Mouse (Mus musculus): Measurements from ENCODE around the gene Bmyc. TPM values are rescaled to one million over a fixed set of nuclear protein-coding genes. Genes with fewer than 3 reads are reported as not detected.
"Not testable (repeated sequence)": the region's sequence is repeated elsewhere in the genome, so short reads cannot be mapped to it uniquely, and the experiment has no call there.

Gene Bmyc
- polyA plus RNA-seq, 1 experiment from 2014 or later, result 7.4 TPM

- Histone ChIP-seq H3K9me3 (replicated peaks; ENCODE audit: control insufficient read depth, low read length) (no peaks in the 10 kb centered on the region), H3K4me1 (ENCODE audit: control insufficient read depth, low read depth, low read length) (no peaks in the 10 kb centered on the region), H3K27me3 (ENCODE audit: control insufficient read depth, insufficient read depth, low read depth, low read length) (no peaks in the 10 kb centered on the region), H3K9ac (ENCODE audit: low read depth, low read length) (no peak overlapping the region), H3K36me3 (ENCODE audit: control insufficient read depth, insufficient read depth) (no peaks in the 10 kb centered on the region), H3K4me3 (ENCODE audit: low read depth, low read length) (no peak overlapping the region), H3K4me2 (ENCODE audit: low read depth, low read length) (no peak overlapping the region), H3K27ac (ENCODE audit: low read length) (no peak overlapping the region)
- no peak for ATAC-seq (ENCODE audit: low read depth)
- 60% methylated on average over 6 of the region's 6 CpGs for WGBS (ENCODE audit: insufficient replicate concordance)
Measured at GRCm38 (mm10) chr2:25679559-25679958, 27.0 kb upstream of the Bmyc start.

GRCm38 (mm10) chr2:25682426-25682825, 24.1 kb upstream of the Bmyc start, which contains the start of gene Lcn10:
TSS of gene Lcn10 (plus strand) at chr2:25682726.
- ATAC-seq (ENCODE audit: low read depth), result no peak
- Histone ChIP-seq H3K27me3 (ENCODE audit: control insufficient read depth, insufficient read depth, low read depth, low read length) (no peaks in the 10 kb centered on the region), H3K9ac (ENCODE audit: low read depth, low read length) (no peak within 1 kb of the TSS), H3K4me1 (ENCODE audit: control insufficient read depth, low read depth, low read length) (no peaks in the 10 kb centered on the region), H3K36me3 (ENCODE audit: control insufficient read depth, insufficient read depth) (no peaks in the 10 kb centered on the region), H3K9me3 (replicated peaks; ENCODE audit: control insufficient read depth, low read length) (no peaks in the 10 kb centered on the region), H3K4me3 (ENCODE audit: low read depth, low read length) (no peak within 1 kb of the TSS), H3K4me2 (ENCODE audit: low read depth, low read length) (no peak within 1 kb of the TSS), H3K27ac (ENCODE audit: low read length) (no peak within 1 kb of the TSS)
- WGBS (ENCODE audit: insufficient replicate concordance), result 43% methylated on average over 2 of the region's 2 CpGs

GRCm38 (mm10) chr2:25686941-25687340, 19.6 kb upstream of the Bmyc start:
- no peak for ATAC-seq (ENCODE audit: low read depth)
- no peaks in the 10 kb centered on the region for H3K36me3 ChIP-seq (ENCODE audit: control insufficient read depth, insufficient read depth)

DNA sequence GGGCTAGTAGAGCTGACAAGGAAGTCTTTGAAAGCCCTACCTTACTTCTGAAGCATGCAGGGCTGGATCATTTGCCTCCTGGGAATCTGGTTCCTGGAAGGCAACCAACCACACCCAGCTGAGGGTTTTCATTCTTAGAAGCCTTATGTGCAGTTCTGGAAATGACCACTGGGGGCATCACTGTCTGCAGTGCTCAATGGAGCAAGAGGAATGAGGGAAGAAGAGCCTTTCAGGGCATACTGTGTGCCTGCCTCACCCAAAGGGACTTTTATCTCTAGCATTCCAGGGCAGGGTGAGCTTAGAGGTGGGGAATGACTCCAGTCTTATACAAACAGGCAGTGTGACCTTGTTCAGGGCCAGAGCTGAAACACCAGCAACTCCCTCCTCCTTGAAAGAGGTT, 11.9 kb upstream of the Bmyc start:
- H3K9me3 ChIP-seq (replicated peaks; ENCODE audit: control insufficient read depth, low read length), result no peaks in the 10 kb centered on the region
- no peak overlapping the region for H3K4me3 ChIP-seq (ENCODE audit: low read depth, low read length)
- no peak overlapping the region for H3K9ac ChIP-seq (ENCODE audit: low read depth, low read length)
- H3K4me2 ChIP-seq (ENCODE audit: low read depth, low read length), result no peak overlapping the region
- no peak overlapping the region for H3K27ac ChIP-seq (ENCODE audit: low read length)
- no peaks in the 10 kb centered on the region for H3K27me3 ChIP-seq (ENCODE audit: control insufficient read depth, insufficient read depth, low read depth, low read length)
- no peaks in the 10 kb centered on the region for H3K36me3 ChIP-seq (ENCODE audit: control insufficient read depth, insufficient read depth)
- no peaks in the 10 kb centered on the region for H3K4me1 ChIP-seq (ENCODE audit: control insufficient read depth, low read depth, low read length)
- ATAC-seq (ENCODE audit: low read depth), result no peak

More at GRCm38 (mm10) chr2:25686941-25687340, 19.6 kb upstream of the Bmyc start:
- Histone ChIP-seq H3K4me3 (ENCODE audit: low read depth, low read length) (no peak overlapping the region), H3K9me3 (replicated peaks; ENCODE audit: control insufficient read depth, low read length) (no peaks in the 10 kb centered on the region), H3K9ac (ENCODE audit: low read depth, low read length) (no peak overlapping the region), H3K27ac (ENCODE audit: low read length) (no peak overlapping the region), H3K4me1 (ENCODE audit: control insufficient read depth, low read depth, low read length) (no peaks in the 10 kb centered on the region), H3K27me3 (ENCODE audit: control insufficient read depth, insufficient read depth, low read depth, low read length) (no peaks in the 10 kb centered on the region), H3K4me2 (ENCODE audit: low read depth, low read length) (no peak overlapping the region)
- 47% methylated on average over 3 of the region's 4 CpGs for WGBS (ENCODE audit: insufficient replicate concordance)

GRCm38 (mm10) chr2:25696951-25697350, 9.6 kb upstream of the Bmyc start:
- no peaks in the 10 kb centered on the region for H3K9me3 ChIP-seq (replicated peaks; ENCODE audit: control insufficient read depth, low read length)
- H3K4me3 ChIP-seq (ENCODE audit: low read depth, low read length), result no peak overlapping the region
- no peak for ATAC-seq (ENCODE audit: low read depth)
- H3K4me2 ChIP-seq (ENCODE audit: low read depth, low read length), result no peak overlapping the region
- no peak overlapping the region for H3K9ac ChIP-seq (ENCODE audit: low read depth, low read length)
- H3K27ac ChIP-seq (ENCODE audit: low read length), result no peak overlapping the region
- H3K4me1 ChIP-seq (ENCODE audit: control insufficient read depth, low read depth, low read length), result no peaks in the 10 kb centered on the region
- 45% methylated on average over 4 of the region's 4 CpGs for WGBS (ENCODE audit: insufficient replicate concordance)
- no peaks in the 10 kb centered on the region for H3K27me3 ChIP-seq (ENCODE audit: control insufficient read depth, insufficient read depth, low read depth, low read length)
- no peaks in the 10 kb centered on the region for H3K36me3 ChIP-seq (ENCODE audit: control insufficient read depth, insufficient read depth)

DNA sequence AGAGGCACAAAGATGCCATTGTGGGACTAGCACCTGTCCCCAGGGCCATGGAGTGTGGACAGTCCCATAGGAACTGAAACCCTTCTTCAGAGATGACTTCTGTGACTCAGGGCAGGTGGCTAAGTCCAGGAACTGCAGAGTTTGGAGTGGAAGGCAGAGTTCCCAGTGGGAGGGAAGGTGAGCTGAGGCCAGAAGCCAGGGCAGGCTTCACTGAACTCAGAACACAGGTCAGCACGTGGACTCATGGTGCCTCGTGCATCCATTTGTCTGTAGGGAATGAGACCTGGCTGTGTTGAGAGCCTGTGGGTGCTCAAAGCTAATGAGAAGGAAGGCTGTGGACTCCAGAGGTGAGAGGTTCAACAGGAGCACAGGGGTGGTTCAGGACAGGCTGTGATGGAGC, 7.8 kb upstream of the Bmyc start:
- no peaks in the 10 kb centered on the region for H3K4me1 ChIP-seq (ENCODE audit: control insufficient read depth, low read depth, low read length)
- H3K4me2 ChIP-seq (ENCODE audit: low read depth, low read length), result no peak overlapping the region
- H3K9ac ChIP-seq (ENCODE audit: low read depth, low read length), result no peak overlapping the region
- no peak overlapping the region for H3K27ac ChIP-seq (ENCODE audit: low read length)
- 61% methylated on average over 2 of the region's 2 CpGs for WGBS (ENCODE audit: insufficient replicate concordance)
- no peaks in the 10 kb centered on the region for H3K27me3 ChIP-seq (ENCODE audit: control insufficient read depth, insufficient read depth, low read depth, low read length)
- H3K36me3 ChIP-seq (ENCODE audit: control insufficient read depth, insufficient read depth), result no peaks in the 10 kb centered on the region
- no peak for ATAC-seq (ENCODE audit: low read depth)
- H3K4me3 ChIP-seq (ENCODE audit: low read depth, low read length), result no peak overlapping the region
- H3K9me3 ChIP-seq (replicated peaks; ENCODE audit: control insufficient read depth, low read length), result no peaks in the 10 kb centered on the region

DNA sequence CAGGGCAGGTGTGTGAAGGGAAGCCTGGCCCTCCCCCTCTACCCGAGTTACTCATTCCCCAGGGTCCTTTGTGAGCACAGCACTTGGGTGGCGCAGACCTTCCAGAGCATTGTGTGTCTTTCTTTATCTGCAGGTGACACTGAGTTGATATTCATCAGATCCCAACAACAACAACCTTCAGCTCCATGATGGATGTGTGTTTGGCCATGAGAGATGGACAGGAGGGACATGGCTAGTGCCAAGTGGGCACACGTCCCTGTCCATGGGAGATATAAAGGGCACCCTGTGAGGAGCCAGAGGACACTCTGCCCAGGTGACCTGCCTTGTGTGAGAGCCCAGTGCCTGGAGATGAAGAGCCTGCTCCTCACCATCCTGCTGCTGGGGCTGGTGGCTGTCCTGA, 6.8 kb upstream of the Bmyc start, which contains the start of gene Obp2a:
Gene Obp2a (plus strand): TSS at position 301 of the 400 bp plus-strand sequence.
- H3K4me3 ChIP-seq (ENCODE audit: low read depth, low read length); ATAC-seq (ENCODE audit: low read depth); H3K27ac ChIP-seq (ENCODE audit: low read length); H3K9me3 ChIP-seq (replicated peaks; ENCODE audit: control insufficient read depth, low read length); H3K36me3 ChIP-seq (ENCODE audit: control insufficient read depth, insufficient read depth); H3K4me1 ChIP-seq (ENCODE audit: control insufficient read depth, low read depth, low read length); H3K9ac ChIP-seq (ENCODE audit: low read depth, low read length); H3K4me2 ChIP-seq (ENCODE audit: low read depth, low read length); H3K27me3 ChIP-seq (ENCODE audit: control insufficient read depth, insufficient read depth, low read depth, low read length): not testable (repeated sequence)
- 68% methylated on average over 3 of the region's 3 CpGs for WGBS (ENCODE audit: insufficient replicate concordance)

DNA sequence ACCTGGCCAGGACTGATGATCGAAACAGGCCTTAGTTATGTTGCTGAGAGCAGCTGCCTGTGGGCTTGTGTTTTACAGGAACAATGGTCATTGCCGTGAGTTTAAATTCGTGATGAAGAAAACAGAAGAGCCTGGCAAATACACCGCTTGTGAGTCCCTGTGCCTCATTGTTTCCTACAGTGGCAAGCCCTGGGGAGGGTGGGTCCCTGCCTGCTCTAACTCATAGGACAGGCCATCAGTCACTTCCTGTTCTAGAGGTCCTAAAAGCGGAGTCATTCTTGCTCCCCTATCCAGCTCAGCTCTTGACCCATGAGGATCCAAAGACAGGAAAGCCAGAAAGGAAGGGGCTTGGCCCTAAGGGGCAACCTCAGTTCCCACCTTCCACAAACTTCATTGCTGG, 5.5 kb upstream of the Bmyc start:
- H3K27ac ChIP-seq (ENCODE audit: low read length), result no peak overlapping the region
- H3K9me3 ChIP-seq (replicated peaks; ENCODE audit: control insufficient read depth, low read length), result no peaks in the 10 kb centered on the region
- H3K4me1 ChIP-seq (ENCODE audit: control insufficient read depth, low read depth, low read length), result no peaks in the 10 kb centered on the region
- no peak overlapping the region for H3K4me2 ChIP-seq (ENCODE audit: low read depth, low read length)
- H3K36me3 ChIP-seq (ENCODE audit: control insufficient read depth, insufficient read depth), result no peaks in the 10 kb centered on the region
- H3K9ac ChIP-seq (ENCODE audit: low read depth, low read length), result no peak overlapping the region
- no peaks in the 10 kb centered on the region for H3K27me3 ChIP-seq (ENCODE audit: control insufficient read depth, insufficient read depth, low read depth, low read length)
- ATAC-seq (ENCODE audit: low read depth), result no peak
- H3K4me3 ChIP-seq (ENCODE audit: low read depth, low read length), result no peak overlapping the region
- 39% methylated on average over 5 of the region's 5 CpGs for WGBS (ENCODE audit: insufficient replicate concordance)

DNA sequence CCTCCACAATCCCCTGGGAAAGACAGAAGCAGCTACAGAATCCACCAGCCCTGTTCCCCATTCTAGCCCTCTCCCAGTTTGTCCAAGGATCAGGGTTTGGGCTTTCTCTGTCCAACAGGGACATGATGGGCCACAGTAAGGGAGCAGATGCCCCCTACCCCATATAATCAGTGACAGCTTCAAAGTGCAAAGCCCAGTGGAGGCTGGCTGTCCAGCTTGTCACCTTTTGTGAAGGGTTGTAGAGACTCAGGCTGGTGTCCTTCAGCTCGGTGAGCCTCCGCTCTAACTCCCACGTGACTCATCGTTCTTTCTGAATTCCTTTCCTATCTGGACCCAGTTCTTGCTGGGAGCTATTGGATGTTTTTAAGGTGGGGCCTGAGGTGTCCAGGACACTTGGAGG, 2.8 kb upstream of the Bmyc start:
- peaks cover 9% of the 10 kb centered on the region; the same call in 1 of the 2 replicates for H3K27me3 ChIP-seq (ENCODE audit: control insufficient read depth, insufficient read depth, low read depth, low read length)
- H3K4me1 ChIP-seq (ENCODE audit: control insufficient read depth, low read depth, low read length), result no peaks in the 10 kb centered on the region
- no peak overlapping the region for H3K9ac ChIP-seq (ENCODE audit: low read depth, low read length)
- H3K27ac ChIP-seq (ENCODE audit: low read length), result no peak overlapping the region
- H3K36me3 ChIP-seq (ENCODE audit: control insufficient read depth, insufficient read depth), result no peaks in the 10 kb centered on the region
- no peak overlapping the region for H3K4me3 ChIP-seq (ENCODE audit: low read depth, low read length)
- 66% methylated on average over 4 of the region's 4 CpGs for WGBS (ENCODE audit: insufficient replicate concordance)
- no peak for ATAC-seq (ENCODE audit: low read depth)
- H3K4me2 ChIP-seq (ENCODE audit: low read depth, low read length), result no peak overlapping the region
- H3K9me3 ChIP-seq (replicated peaks; ENCODE audit: control insufficient read depth, low read length), result no peaks in the 10 kb centered on the region
